Mouse (Mus musculus): ENCODE measurements at regions not wholly inside any gene's neighbourhood (a gene's known extent, or its start where the extent isn't known, plus 50 kb on each side); places are given as distances from the start of the nearest gene placed in this dataset.

DNA sequence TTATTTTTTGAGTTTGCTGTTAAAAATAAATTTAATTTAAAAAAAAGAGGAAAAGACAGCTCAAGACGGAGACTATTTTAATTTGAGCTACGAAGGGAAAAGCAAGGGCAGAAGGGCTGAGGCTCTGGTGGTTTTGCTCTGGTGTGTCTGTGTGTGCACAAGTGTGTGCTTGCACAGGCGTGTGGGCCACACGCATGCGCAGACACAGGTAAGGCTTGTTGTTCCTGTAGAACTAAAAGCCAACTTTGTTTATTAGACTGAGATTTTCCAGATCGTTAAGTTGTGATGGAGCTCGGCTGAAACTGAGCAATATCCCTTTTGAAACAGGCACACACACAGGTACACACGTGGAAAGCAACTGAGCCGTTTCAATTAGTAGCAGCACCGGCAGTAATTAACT is 183.1 kb downstream of the Cdc5l start:
- TF ChIP-seq CTCF (IDR thresholded peaks at IDR 0.05; ENCODE audit: borderline replicate concordance, extremely low read depth, insufficient read depth, insufficient read length) (no peak), POLR2A (IDR thresholded peaks at IDR 0.05; ENCODE audit: borderline replicate concordance, extremely low read depth, insufficient read depth, insufficient read length, poor library complexity, severe bottlenecking) (no peak)
